Mouse (Mus musculus): ENCODE results near the gene Usp36. TPM values are rescaled to one million over a fixed set of nuclear protein-coding genes. Genes with fewer than 3 reads are reported as not detected.

Gene Usp36
- polyA plus RNA-seq, 1 experiment = 3.9 TPM

DNA sequence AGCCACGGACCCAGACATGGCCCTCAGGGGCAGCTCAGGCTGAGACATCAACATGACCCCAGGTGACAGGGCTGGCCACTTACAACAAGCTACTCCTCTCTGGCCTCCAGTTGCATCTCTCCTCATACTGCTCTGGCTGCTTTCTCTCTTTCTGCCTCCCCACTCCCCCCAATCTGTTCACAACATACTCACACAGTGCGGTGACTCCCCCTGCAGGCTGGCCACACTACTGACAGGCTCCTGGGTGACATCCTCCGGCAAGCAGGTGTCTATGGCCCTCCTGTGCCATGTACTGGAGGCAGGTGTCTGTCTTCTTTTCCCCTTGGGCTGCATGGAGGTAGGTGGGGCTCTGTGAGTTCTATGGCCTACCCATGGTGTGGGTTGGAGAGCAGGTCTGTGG, 7.9 kb upstream of the Usp36 start:
- TF ChIP-seq POLR2A (IDR thresholded peaks at IDR 0.05; ENCODE audit: control insufficient read depth, low read depth, low read length) (no peak), CTCF (IDR thresholded peaks at IDR 0.05; ENCODE audit: control insufficient read depth, insufficient read depth, insufficient replicate concordance, low read depth, low read length) (no peak)
- H3K27me3 ChIP-seq (ENCODE audit: control insufficient read depth, insufficient read depth, low read length) = no peaks in the 10 kb centered on the region
- H3K4me1 ChIP-seq (ENCODE audit: control insufficient read depth, insufficient read depth, low read length) = no peaks in the 10 kb centered on the region
- no peak overlapping the region for H3K4me3 ChIP-seq (ENCODE audit: control insufficient read depth, low read depth, low read length)
- no peaks in the 10 kb centered on the region for H3K36me3 ChIP-seq (ENCODE audit: control insufficient read depth, insufficient read depth, low read length)
- no peak overlapping the region for H3K27ac ChIP-seq (ENCODE audit: control insufficient read depth, insufficient read depth, low read depth, low read length)

DNA sequence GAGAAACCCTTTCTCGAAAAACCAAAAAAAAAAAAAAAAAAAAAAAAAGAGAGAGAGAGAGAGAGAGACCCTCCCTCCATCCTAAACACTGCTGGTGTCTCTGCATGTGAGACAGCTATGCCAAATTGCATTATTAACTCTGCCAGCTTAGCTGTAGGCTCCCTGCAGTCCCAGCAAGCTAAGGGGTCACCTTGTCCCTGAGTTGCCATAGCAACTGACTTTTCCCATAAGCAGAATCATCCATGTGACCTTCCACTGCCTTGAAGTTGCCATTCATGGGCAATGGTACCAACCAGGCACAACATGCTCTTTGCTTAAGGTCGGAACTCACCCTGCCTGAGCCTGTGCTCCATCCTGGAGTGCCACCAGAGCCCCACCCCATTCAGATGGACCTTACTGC, 5.0 kb upstream of the Usp36 start:
- Histone ChIP-seq H3K4me3 (ENCODE audit: control insufficient read depth, low read depth, low read length) (no peak overlapping the region), H3K4me1 (ENCODE audit: control insufficient read depth, insufficient read depth, low read length) (peaks cover 3% of the 10 kb centered on the region), H3K27ac (ENCODE audit: control insufficient read depth, insufficient read depth, low read depth, low read length) (no peak overlapping the region), H3K36me3 (ENCODE audit: control insufficient read depth, insufficient read depth, low read length) (no peaks in the 10 kb centered on the region), H3K27me3 (ENCODE audit: control insufficient read depth, insufficient read depth, low read length) (no peaks in the 10 kb centered on the region)
- TF ChIP-seq CTCF (IDR thresholded peaks at IDR 0.05; ENCODE audit: control insufficient read depth, insufficient read depth, insufficient replicate concordance, low read depth, low read length) (no peak), POLR2A (IDR thresholded peaks at IDR 0.05; ENCODE audit: control insufficient read depth, low read depth, low read length) (no peak)

DNA sequence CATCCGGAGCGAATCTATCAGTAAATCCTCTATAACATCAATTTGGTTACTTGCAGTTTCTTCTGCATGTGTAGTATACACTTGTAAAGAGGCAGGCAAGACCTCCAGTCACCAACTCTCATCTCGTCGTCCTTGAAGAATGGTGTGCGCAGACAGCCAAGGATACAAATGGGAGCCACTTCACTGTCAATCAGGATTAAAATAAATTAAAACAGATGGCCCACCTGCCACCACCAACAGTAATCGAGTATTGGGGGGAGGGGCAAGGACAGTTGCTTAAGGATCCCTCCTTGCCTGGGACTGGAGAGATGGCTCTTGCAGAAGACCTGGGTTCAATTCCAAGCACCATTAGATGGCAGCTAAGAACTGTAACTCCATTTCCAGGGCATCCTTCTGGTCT, 2.6 kb upstream of the Usp36 start:
- Histone ChIP-seq H3K4me1 (ENCODE audit: control insufficient read depth, insufficient read depth, low read length) (peaks cover 13% of the 10 kb centered on the region), H3K27me3 (ENCODE audit: control insufficient read depth, insufficient read depth, low read length) (no peaks in the 10 kb centered on the region), H3K4me3 (ENCODE audit: control insufficient read depth, low read depth, low read length) (no peak overlapping the region), H3K36me3 (ENCODE audit: control insufficient read depth, insufficient read depth, low read length) (no peaks in the 10 kb centered on the region), H3K27ac (ENCODE audit: control insufficient read depth, insufficient read depth, low read depth, low read length) (no peak overlapping the region)
- no peak for TF ChIP-seq POLR2A (IDR thresholded peaks at IDR 0.05; ENCODE audit: control insufficient read depth, low read depth, low read length)
- no peak for TF ChIP-seq CTCF (IDR thresholded peaks at IDR 0.05; ENCODE audit: control insufficient read depth, insufficient read depth, insufficient replicate concordance, low read depth, low read length)

DNA sequence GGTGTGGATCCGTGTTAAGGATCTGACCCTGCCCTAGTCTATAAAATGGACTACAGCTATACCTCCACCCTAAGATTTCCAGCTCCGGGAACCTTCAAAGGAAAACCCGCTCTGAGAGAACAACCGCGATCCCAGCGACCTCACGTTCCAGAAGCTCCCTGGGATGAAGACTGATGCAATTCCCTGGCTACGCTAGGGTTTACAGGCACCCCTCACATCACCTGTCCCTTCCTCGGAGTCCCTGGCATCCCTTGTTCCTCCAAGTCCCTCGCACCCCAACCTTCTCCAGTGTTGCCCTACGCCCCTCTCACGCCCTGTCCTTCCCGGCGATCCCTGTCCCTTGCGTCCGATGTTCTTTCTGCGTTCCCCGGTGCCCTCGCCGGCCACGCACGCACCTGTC, 482 bp downstream of the Usp36 start:
- H3K4me1 ChIP-seq (ENCODE audit: control insufficient read depth, insufficient read depth, low read length) = peaks cover 13% of the 10 kb centered on the region
- peak overlapping the region; percentile 72 for H3K27ac ChIP-seq (ENCODE audit: control insufficient read depth, insufficient read depth, low read depth, low read length)
- peak overlapping the region; percentile 87 for H3K4me3 ChIP-seq (ENCODE audit: control insufficient read depth, low read depth, low read length)

DNA sequence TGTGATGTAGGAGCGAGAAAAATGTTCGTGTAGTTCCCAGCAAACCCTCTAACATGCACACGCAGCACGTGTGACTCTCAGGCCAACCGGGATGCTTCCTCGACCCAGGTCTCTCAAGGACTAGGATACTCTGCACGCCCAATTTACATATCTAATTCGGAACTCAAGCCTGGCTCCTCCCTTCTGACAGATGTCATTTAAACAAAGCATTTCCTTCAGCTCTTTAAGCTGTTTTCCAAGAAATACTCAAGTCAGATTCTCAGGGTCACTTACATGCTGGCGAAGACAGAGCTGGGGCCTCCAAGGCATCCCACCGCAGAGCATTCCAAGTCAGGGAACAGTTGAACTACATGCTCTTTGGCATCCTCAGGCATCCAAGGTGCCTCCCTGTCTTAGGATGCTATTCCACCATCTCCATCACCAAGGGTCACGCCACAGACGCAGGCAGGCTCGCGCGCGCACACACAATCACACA, 970 bp downstream of the Usp36 start:
- Histone ChIP-seq H3K27me3 (ENCODE audit: control insufficient read depth, insufficient read depth, low read length) (no peaks in the 10 kb centered on the region), H3K27ac (ENCODE audit: control insufficient read depth, insufficient read depth, low read depth, low read length) (no peak overlapping the region), H3K36me3 (ENCODE audit: control insufficient read depth, insufficient read depth, low read length) (no peaks in the 10 kb centered on the region; the same call in 1 of the 2 replicates), H3K4me1 (ENCODE audit: control insufficient read depth, insufficient read depth, low read length) (peaks cover 13% of the 10 kb centered on the region), H3K4me3 (ENCODE audit: control insufficient read depth, low read depth, low read length) (peak overlapping the region; percentile 87)
- TF ChIP-seq CTCF (IDR thresholded peaks at IDR 0.05; ENCODE audit: control insufficient read depth, insufficient read depth, insufficient replicate concordance, low read depth, low read length) (no peak), POLR2A (IDR thresholded peaks at IDR 0.05; ENCODE audit: control insufficient read depth, low read depth, low read length) (no peak)

More for the DNA sequence above, 482 bp downstream of the Usp36 start:
- TF ChIP-seq CTCF (IDR thresholded peaks at IDR 0.05; ENCODE audit: control insufficient read depth, insufficient read depth, insufficient replicate concordance, low read depth, low read length) = no peak
- no peak for TF ChIP-seq POLR2A (IDR thresholded peaks at IDR 0.05; ENCODE audit: control insufficient read depth, low read depth, low read length)
- Histone ChIP-seq H3K27me3 (ENCODE audit: control insufficient read depth, insufficient read depth, low read length) (no peaks in the 10 kb centered on the region), H3K36me3 (ENCODE audit: control insufficient read depth, insufficient read depth, low read length) (no peaks in the 10 kb centered on the region; the same call in 1 of the 2 replicates)

DNA sequence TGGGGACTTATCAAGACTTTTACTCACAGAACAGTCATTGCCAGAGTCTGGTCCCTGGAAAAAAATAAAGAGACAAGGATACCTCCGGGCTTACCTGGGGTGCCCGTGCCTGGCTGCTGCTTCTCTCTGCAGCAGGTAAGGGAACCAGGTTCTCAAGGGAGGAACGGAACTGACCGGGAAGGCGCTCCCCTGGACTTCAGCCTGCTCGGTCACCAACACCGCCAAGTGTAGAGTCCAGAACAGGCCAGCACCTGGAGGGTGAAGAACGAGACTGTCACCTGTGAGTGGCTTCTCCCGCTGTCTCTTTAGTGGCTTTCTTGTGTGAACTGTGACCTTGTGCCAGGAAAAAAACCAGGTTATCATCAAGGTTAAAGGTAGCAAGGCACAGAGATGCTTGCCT, 2.5 kb downstream of the Usp36 start:
- no peaks in the 10 kb centered on the region; the same call in 1 of the 2 replicates for H3K36me3 ChIP-seq (ENCODE audit: control insufficient read depth, insufficient read depth, low read length)
- no peaks in the 10 kb centered on the region for H3K27me3 ChIP-seq (ENCODE audit: control insufficient read depth, insufficient read depth, low read length)
- H3K27ac ChIP-seq (ENCODE audit: control insufficient read depth, insufficient read depth, low read depth, low read length) = no peak overlapping the region
- H3K4me1 ChIP-seq (ENCODE audit: control insufficient read depth, insufficient read depth, low read length) = peaks cover 13% of the 10 kb centered on the region
- TF ChIP-seq CTCF (IDR thresholded peaks at IDR 0.05; ENCODE audit: control insufficient read depth, insufficient read depth, insufficient replicate concordance, low read depth, low read length) = no peak
- no peak for TF ChIP-seq POLR2A (IDR thresholded peaks at IDR 0.05; ENCODE audit: control insufficient read depth, low read depth, low read length)
- no peak overlapping the region for H3K4me3 ChIP-seq (ENCODE audit: control insufficient read depth, low read depth, low read length)

DNA sequence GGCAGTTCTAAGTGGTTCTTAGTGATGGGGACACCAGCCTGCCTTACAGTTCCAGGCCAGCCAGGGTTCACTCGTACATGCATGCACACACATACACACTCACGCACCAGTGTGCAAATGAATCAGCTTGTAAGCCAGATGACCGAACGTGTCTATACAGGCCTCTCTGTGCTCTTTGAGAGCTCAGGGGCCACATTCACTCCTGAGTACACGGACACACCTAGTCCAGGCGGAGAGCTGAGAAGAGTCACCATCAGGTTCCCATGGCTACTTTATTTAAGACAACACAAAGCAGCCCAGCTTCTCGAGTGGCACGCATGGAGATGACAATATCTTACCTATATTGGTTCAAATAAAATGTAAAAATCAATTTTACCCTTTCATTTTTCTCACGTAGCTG, 3.6 kb downstream of the Usp36 start:
- no peak for TF ChIP-seq CTCF (IDR thresholded peaks at IDR 0.05; ENCODE audit: control insufficient read depth, insufficient read depth, insufficient replicate concordance, low read depth, low read length)
- TF ChIP-seq POLR2A (IDR thresholded peaks at IDR 0.05; ENCODE audit: control insufficient read depth, low read depth, low read length) = no peak
- Histone ChIP-seq H3K4me1 (ENCODE audit: control insufficient read depth, insufficient read depth, low read length) (peaks cover 13% of the 10 kb centered on the region), H3K36me3 (ENCODE audit: control insufficient read depth, insufficient read depth, low read length) (no peaks in the 10 kb centered on the region; the same call in 1 of the 2 replicates), H3K27ac (ENCODE audit: control insufficient read depth, insufficient read depth, low read depth, low read length) (no peak overlapping the region), H3K4me3 (ENCODE audit: control insufficient read depth, low read depth, low read length) (no peak overlapping the region), H3K27me3 (ENCODE audit: control insufficient read depth, insufficient read depth, low read length) (no peaks in the 10 kb centered on the region)

DNA sequence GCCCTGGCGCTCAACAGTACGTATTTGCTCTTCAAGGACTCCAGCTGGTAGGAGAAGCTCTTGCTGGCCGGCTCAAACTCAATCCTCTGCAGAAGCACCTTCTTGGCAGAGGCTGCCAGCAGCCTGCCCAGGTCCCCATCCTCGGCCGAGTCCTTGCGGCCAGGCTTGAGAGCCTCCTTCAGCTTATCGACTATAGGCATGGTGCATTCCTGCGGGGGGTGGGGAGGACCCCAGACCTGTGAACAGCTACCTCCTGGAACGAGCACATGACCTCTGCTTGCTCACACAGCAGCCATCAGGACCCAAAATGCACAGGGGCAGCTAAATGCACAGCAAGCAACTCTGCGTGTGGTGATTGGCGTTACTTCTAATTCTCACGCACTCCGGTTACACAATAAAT, 4.3 kb downstream of the Usp36 start:
- TF ChIP-seq CTCF (IDR thresholded peaks at IDR 0.05; ENCODE audit: control insufficient read depth, insufficient read depth, insufficient replicate concordance, low read depth, low read length) (no peak), POLR2A (IDR thresholded peaks at IDR 0.05; ENCODE audit: control insufficient read depth, low read depth, low read length) (no peak)
- no peak overlapping the region for H3K4me3 ChIP-seq (ENCODE audit: control insufficient read depth, low read depth, low read length)
- no peak overlapping the region for H3K27ac ChIP-seq (ENCODE audit: control insufficient read depth, insufficient read depth, low read depth, low read length)
- no peaks in the 10 kb centered on the region; the same call in 1 of the 2 replicates for H3K36me3 ChIP-seq (ENCODE audit: control insufficient read depth, insufficient read depth, low read length)
- no peaks in the 10 kb centered on the region for H3K27me3 ChIP-seq (ENCODE audit: control insufficient read depth, insufficient read depth, low read length)
- peaks cover 13% of the 10 kb centered on the region for H3K4me1 ChIP-seq (ENCODE audit: control insufficient read depth, insufficient read depth, low read length)

Measured in testis, adult 2 months (tissue).